Mouse (Mus musculus) heart, postnatal 10 days (tissue): Measurements from ENCODE around the gene Mrgpra2b. TPM values are rescaled to one million over a fixed set of nuclear protein-coding genes. Genes with fewer than 3 reads are reported as not detected.
"Not testable (repeated sequence)": the region's sequence is repeated elsewhere in the genome, so short reads cannot be mapped to it uniquely, and the experiment has no call there.

Source experiments
- DNase-seq, 2 experiments: peaks; one replicate each; pipeline ENCODE4 v3.0.0; 2021
- intact Hi-C: fragments of 180-260 bp; cut with DNase I; formaldehyde crosslinking; loops from one replicate; pipeline ENCODE4 v1.15.1; 2025
- total RNA-seq, 2 experiments: library from RNA; stranded (reverse); gene quantifications; 2 replicates each; pipeline ENCODE4 v1.2.3; 2021

Gene Mrgpra2b
- total RNA-seq = not detected

- DNase-seq = no peak
- intact Hi-C loops = no loop called here
Observed at GRCm38 (mm10) chr7:47528762-47529161, at the start of gene Mrgpra2b. Mrgpra2b (minus strand) TSS chr7:47528862.

GRCm38 (mm10) chr7:47516379-47516778, 12.3 kb downstream of the Mrgpra2b start:
- DNase-seq = no peak
- intact Hi-C loops = no loop called here

GRCm38 (mm10) chr7:47515050-47515449, 13.6 kb downstream of the Mrgpra2b start:
- intact Hi-C loops = no loop called here
- DNase-seq = no peak

- no peak for DNase-seq
- intact Hi-C loops = no loop called here
Observed at GRCm38 (mm10) chr7:47502953-47503352, 25.7 kb downstream of the Mrgpra2b start.

GRCm38 (mm10) chr7:47491266-47491665, 37.4 kb downstream of the Mrgpra2b start:
- intact Hi-C loops, DNase-seq: not testable (repeated sequence)

- intact Hi-C loops, DNase-seq: not testable (repeated sequence)
Observed at GRCm38 (mm10) chr7:47489438-47489837, 39.2 kb downstream of the Mrgpra2b start.

GRCm38 (mm10) chr7:47483181-47483580, 45.5 kb downstream of the Mrgpra2b start:
- intact Hi-C loops, DNase-seq: not testable (repeated sequence)

GRCm38 (mm10) chr7:47473904-47474303, 54.8 kb downstream of the Mrgpra2b start:
- intact Hi-C loops, DNase-seq: not testable (repeated sequence)

- DNase-seq, intact Hi-C loops: not testable (repeated sequence)
Observed at GRCm38 (mm10) chr7:47465278-47465981, 63.2 kb downstream of the Mrgpra2b start.

GRCm38 (mm10) chr7:47452015-47452414, 76.6 kb downstream of the Mrgpra2b start, which contains the start of gene Mrgpra2a:
Mrgpra2a (minus strand) TSS chr7:47452139.
- DNase-seq, intact Hi-C loops: not testable (repeated sequence)

GRCm38 (mm10) chr7:47445729-47446128, 82.9 kb downstream of the Mrgpra2b start:
- intact Hi-C loops, DNase-seq: not testable (repeated sequence)

GRCm38 (mm10) chr7:47436463-47436862, 92.2 kb downstream of the Mrgpra2b start:
- intact Hi-C loops = not testable (repeated sequence)

GRCm38 (mm10) chr7:47427815-47428508, 100.7 kb downstream of the Mrgpra2b start:
- DNase-seq, intact Hi-C loops: not testable (repeated sequence)

More at GRCm38 (mm10) chr7:47436463-47436862, 92.2 kb downstream of the Mrgpra2b start:
- not testable (repeated sequence) for DNase-seq

Other genes starting within 250 kb of the Mrgpra2b start
- not detected for gene Mrgpra1, start 174.6 kb downstream of the Mrgpra2b start, total RNA-seq
- gene Mrgpra2a, start 76.7 kb downstream of the Mrgpra2b start, total RNA-seq = not detected
- not detected for gene Mrgpra3, start 72.5 kb upstream of the Mrgpra2b start, total RNA-seq